13 mouse cellular contexts compared by ENCODE assay signal in genomic region chr6:54090822-54091221, GRCm38 (mm10).
"Had no signal": no experiment of that assay in that cellular context is flagged by ENCODE, and none has a peak within 500 bp of the region (broad histone marks: within the 10 kb centered on the region; RNA-seq: fewer than 3 reads in every experiment).

No protein-coding gene starts in this region.

- H3K36me3 ChIP-seq: kidney, embryonic 15.5 days; limb, embryonic 15.5 days; midbrain, embryonic 13.5 days; neural tube, embryonic 12.5 days had no signal

- ATAC-seq: midbrain, embryonic 13.5 days had no signal

- H3K4me3 ChIP-seq: kidney, embryonic 15.5 days; limb, embryonic 15.5 days; midbrain, embryonic 13.5 days; neural tube, embryonic 12.5 days had no signal

- H3K9me3 ChIP-seq: kidney, embryonic 15.5 days; limb, embryonic 15.5 days; midbrain, embryonic 13.5 days; neural tube, embryonic 12.5 days had no signal

- H3K27ac ChIP-seq: kidney, embryonic 15.5 days; limb, embryonic 15.5 days; liver, embryonic 14.5 days; midbrain, embryonic 13.5 days; neural tube, embryonic 12.5 days had no signal

- H3K27me3 ChIP-seq: kidney, embryonic 15.5 days; limb, embryonic 15.5 days; midbrain, embryonic 13.5 days; neural tube, embryonic 12.5 days had no signal

- H3K4me2 ChIP-seq: kidney, embryonic 15.5 days; limb, embryonic 15.5 days; midbrain, embryonic 13.5 days; neural tube, embryonic 12.5 days had no signal

- DNase-seq: kidney, adult 2 months; kidney, postnatal 14 days; layer of hippocampus, postnatal 36 days; lung, adult 18-20 months; right cerebral cortex, postnatal 4 days; spleen, adult 18-20 months; thymus, adult 2 months; thymus, postnatal 25 days had no signal

- H3K4me1 ChIP-seq: limb, embryonic 15.5 days; neural tube, embryonic 12.5 days had no signal

- H3K9ac ChIP-seq: kidney, embryonic 15.5 days; limb, embryonic 15.5 days; liver, embryonic 14.5 days; midbrain, embryonic 13.5 days; neural tube, embryonic 12.5 days had no signal
